Mouse (Mus musculus) small intestine, adult 2 months (tissue): ENCODE results near the gene Stat6.

ENCODE experiments used
- CTCF ChIP-seq: fragments of 200-500 bp; IDR thresholded peaks from 2 replicates; pipeline ENCODE4 v1.5.1; 2012; ENCODE audit warnings: low read depth, mild to moderate bottlenecking, control low read depth, inconsistent platforms, low read length, moderate library complexity, mixed read lengths; ENCODE audit not compliant: insufficient replicate concordance, insufficient read length; ENCODE audit errors: extremely low read depth
- POLR2A ChIP-seq: fragments of 200-500 bp; IDR thresholded peaks from 2 replicates; pipeline ENCODE4 v1.6.1; 2012; ENCODE audit warnings: low read depth, mild to moderate bottlenecking, control low read depth, inconsistent platforms, low read length, moderate library complexity

DNA sequence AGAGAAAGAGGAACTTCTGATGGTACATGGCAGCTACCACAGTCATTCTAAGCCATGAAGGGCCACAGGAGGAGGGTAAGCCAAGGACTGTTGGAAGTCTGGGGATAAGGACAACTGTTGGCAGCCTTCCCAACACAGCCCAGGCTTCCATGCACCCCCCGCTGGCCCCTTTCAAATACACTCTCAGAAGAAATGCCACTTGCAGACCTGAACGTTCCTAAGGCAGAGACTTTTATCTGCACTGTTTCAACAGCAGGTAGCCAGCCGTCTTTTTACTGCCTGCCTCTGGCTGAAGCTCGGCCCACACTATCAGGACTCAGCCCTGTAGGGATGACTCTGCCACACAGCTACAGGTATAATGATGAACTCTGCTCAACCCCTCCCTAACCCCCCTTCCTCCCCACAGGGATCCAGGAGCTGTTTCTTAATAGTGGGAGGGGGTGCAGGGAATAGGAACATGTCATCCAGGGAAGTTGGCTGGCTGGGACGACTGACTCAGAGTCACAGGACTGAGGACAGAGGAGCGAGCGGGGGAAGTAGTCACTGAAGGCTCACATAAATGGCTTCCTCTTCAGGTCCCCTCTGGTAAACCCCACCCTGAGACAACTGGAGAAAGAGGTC, 46.4 kb upstream of the Stat6 start:
- TF ChIP-seq CTCF = no peak
- no peak for TF ChIP-seq POLR2A
